Mouse (Mus musculus): ENCODE results near the gene Tln1.
A peak's percentile ranks its signal among the peaks of the same experiment; 100 is the strongest.
"Not testable (repeated sequence)": the region's sequence is repeated elsewhere in the genome, so short reads cannot be mapped to it uniquely, and the experiment has no call there.

The Tln1 gene

DNA sequence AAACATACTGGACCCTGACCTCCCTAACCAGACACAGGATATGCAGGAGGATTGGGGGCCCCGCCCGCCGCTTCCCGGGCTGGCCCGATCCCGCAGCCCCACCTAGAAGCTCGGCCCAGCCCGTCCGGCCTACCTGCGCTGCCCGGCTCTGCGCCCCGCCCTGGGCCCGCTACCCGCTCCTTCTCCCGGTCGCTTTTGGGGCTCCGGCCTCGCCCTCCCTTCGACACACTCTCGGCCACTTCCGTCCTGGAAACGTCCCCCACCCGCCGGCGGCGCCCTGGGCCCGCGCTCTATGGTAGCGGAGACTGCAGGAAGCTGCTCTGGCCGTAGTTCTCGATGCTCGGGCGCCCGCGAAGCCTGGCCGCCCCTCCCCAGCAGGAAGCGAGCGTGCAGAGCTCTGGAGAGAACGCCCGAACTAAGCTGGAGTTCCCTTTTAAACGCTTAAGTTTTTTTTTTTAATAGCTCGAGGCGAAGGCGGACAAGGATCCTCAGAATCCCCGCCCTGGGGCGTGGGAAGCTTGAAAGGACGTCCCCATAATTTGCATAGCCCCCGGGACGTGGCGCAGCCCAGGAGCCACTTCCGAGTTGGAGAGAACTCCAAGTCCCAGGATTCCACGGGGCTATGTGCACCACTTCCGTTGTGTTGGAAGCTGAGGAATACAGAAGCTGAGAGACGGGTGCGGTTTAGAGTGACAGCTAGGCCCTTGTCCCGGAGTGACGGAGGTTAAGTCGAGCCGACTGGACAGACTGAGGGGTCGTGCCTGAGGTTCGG lies at the start of gene Tln1, which contains the start of gene Creb3:
Gene Tln1 (minus strand): TSS at position 695 of the 772 bp plus-strand sequence.
Gene Creb3 (plus strand): TSS at position 336 of the 772 bp plus-strand sequence.
- DNase-seq (ENCODE audit: low spot score in 2 of 2) = peak; percentile 92 to 94

DNA sequence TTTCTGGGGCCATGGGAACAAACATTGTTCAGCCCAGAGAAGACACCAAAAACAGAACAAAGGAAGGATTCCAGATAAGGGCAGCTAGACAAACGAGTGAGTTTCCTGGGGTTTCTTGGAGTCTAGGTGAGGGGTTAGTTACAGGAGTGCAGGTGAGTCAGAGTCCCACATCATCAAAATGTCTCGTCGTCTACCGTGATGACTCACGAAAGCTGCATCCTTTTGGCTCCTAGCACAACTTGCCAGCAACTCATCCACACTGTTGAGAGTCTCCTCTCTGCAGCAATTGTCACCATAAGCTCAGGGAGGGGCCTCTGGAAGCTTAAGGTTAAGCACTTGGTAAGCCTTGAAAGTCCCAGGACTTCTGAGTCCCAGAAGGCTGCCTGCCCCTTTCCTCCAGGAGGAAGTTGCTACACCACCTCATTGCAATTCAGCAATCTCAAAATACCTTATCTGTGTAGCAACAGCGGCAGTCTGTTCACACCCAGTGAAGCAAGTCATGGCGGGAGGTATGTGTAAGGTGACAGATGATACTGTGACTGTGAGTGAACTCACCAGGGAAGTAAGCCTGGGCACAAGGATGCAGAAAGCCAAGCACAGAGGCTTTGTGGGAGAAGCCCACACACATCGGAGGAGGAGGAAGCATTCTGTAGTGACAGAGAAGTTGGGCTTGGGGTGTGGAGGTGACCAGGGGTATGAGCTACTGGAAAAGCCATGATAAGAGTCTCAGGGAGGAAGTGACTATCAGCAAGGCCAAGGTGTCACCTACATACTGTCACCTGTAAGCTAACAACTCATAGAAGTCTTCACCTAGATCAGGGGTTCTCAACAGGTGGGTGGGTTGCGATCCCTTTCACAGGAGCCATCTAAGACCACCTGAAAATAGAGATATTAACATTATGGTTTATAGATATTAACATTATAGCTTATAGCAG lies 42.5 kb upstream of the Tln1 start:
- no peak for DNase-seq (ENCODE audit: low spot score in 2 of 2)

DNA sequence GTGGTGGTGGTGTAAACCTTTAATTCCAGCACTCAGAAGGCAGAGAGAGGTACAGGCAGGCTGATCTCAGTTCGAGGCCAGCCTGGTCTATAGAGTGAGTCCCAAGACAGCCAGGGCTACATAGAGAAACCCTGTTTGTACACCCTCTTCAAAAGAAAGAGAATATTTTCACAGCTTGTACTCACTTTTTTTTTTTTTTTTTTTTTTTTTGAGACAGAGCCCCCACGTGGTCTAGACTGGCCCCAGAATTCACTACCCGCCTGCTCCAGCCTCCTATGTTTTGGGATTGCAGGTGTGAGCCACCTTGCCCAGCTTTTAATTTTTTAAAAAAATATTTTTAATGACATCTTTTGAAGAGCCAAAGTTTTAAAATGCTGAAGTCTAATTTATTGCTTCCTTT lies 41.6 kb upstream of the Tln1 start:
- no peak for DNase-seq (ENCODE audit: low spot score in 2 of 2)

DNA sequence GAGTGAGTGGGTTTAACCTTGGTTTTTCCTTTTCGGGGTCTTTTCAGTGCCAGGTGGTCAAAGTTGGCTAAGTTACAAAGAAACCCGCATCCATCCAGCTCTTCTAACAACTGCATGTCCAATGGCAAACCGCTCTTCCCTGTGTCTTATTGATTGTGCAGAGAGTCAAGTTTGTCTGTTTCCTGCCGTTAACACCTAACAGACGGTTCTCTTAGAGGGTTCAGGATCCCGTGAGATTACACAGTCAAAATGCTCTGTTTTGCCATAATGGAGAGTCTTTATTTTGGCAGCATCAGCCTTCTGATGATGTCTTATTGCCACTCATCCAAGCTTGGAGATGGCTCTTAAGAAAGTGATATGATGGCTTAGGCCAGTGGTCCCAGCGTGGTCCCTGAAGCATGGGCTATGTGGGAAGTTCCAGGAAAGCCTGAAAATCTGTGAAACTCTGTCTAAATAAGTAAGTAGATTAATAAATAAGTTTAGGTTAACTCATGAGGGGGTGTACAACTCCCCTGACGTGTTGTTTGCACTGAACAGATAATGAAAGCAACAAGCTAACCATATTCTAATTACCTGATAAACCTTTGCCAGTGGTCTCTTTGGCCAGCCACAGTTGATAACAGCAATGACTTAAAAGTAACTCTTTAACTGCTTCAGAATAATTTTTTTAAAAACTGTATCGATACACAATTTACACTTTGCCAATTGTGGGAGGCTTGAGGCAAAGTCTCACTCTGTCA lies 37.9 kb upstream of the Tln1 start:
- no peak for DNase-seq (ENCODE audit: low spot score in 2 of 2)

GRCm38 (mm10) chr4:43598650-43599380 lies 36.3 kb upstream of the Tln1 start:
- DNase-seq (ENCODE audit: low spot score in 2 of 2) = no peak

GRCm38 (mm10) chr4:43598200-43598599 lies 35.7 kb upstream of the Tln1 start:
- DNase-seq (ENCODE audit: low spot score in 2 of 2) = no peak

- not testable (repeated sequence) for DNase-seq (ENCODE audit: low spot score in 2 of 2)
Measured at GRCm38 (mm10) chr4:43596597-43596996, 34.1 kb upstream of the Tln1 start.

DNA sequence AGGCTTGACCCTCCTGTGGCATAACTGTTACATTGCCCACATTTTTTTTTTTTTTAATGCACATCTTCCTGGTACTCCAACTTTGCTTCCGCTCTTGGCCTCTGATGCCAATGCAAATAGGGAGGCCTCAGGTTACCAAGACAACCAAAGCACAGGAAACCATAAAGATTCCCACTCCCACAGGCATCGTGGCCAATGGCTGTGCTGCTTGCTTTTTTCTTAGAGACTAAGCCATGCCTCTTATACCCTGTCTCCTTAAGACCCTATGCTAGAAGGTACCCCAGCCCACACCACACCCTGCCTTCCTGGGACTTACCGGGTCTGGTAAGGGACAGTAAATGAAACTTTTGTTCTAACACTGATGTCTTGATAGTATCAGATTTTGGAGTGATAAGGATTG lies 31.0 kb upstream of the Tln1 start:
- DNase-seq (ENCODE audit: low spot score in 2 of 2) = no peak

GRCm38 (mm10) chr4:43591961-43592360 lies 29.5 kb upstream of the Tln1 start:
- DNase-seq (ENCODE audit: low spot score in 2 of 2) = no peak

- no peak for DNase-seq (ENCODE audit: low spot score in 2 of 2)
Measured at GRCm38 (mm10) chr4:43591543-43591942, 29.1 kb upstream of the Tln1 start.

- no peak for DNase-seq (ENCODE audit: low spot score in 2 of 2)
Measured at GRCm38 (mm10) chr4:43587681-43588080, 25.2 kb upstream of the Tln1 start.

GRCm38 (mm10) chr4:43586411-43586810 lies 23.9 kb upstream of the Tln1 start:
- no peak for DNase-seq (ENCODE audit: low spot score in 2 of 2)

- DNase-seq (ENCODE audit: low spot score in 2 of 2) = no peak
Measured at GRCm38 (mm10) chr4:43585682-43586081, 23.2 kb upstream of the Tln1 start.

DNA sequence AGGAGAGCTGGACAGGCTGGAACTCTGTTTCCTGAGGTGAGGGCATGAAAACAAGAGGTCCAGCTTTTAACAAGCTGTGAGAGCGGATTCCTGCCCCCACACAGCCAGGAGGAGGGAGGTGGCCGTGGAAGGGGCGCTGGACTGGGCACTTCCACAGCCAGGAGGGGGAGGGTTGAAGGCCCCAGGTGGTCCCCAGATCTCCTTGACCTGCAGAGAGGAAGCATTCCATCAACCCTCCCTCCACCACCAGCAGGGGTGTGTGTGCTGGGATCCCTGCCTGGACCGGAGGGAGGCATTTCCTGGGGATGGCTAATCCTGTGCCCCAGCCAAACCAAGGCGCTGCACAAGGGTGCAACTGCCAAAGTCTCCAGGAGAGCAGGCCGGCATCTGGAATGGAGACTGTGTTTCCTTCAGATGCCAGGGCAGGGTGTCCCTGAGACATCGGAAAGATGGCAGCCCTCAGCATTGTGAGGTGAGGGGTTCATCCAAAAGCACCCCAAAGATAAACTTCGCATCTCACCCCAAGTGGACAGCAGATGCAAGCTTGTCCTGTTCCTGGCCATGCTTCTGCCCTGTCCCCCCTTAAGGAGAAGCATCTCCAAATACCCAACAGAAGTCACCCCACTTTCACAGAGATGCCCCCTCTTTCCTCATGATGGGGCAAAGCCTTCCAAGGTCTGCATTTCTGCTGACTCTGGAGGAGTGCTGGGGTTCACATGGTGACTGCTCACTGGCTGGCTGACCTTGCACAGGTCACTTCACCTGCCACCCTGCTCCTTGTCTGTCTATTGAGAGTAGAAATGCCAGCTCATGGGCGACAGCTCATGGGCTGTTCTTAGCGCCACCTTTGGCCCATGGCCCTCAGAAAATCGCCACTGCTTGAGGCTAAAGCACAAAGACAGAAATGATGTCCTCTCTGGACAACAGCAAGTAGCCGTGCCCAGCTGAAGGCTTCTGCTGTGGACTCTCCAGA lies 22.2 kb upstream of the Tln1 start, which contains the start of gene Msmp:
Gene Msmp (minus strand): TSS at position 51 of the 973 bp plus-strand sequence.
- no peak for DNase-seq (ENCODE audit: low spot score in 2 of 2)

GRCm38 (mm10) chr4:43583421-43583820 lies 20.9 kb upstream of the Tln1 start:
- DNase-seq (ENCODE audit: low spot score in 2 of 2) = no peak

GRCm38 (mm10) chr4:43582241-43582640 lies 19.8 kb upstream of the Tln1 start:
- DNase-seq (ENCODE audit: low spot score in 2 of 2) = no peak

- DNase-seq (ENCODE audit: low spot score in 2 of 2) = no peak
Measured at GRCm38 (mm10) chr4:43581381-43581780, 18.9 kb upstream of the Tln1 start.

DNA sequence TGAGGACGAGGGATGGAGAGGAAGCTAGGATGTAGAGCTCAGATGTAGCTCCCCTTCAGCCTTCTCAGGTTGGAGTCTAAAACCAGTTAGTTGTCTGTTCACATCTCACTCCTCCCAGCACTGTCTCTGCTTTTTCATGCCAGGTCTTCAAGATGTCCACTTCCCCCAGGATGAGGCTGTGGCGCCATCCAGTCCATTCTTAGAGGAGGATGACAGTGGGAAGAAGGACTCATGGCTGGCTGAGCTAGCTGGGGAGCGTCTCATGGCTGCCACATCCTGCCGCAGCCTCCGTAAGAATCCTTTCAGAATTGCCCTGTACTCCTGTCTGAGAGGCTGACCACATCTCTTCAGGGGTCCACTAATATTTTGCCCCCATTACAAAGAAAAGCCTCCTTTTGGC lies 18.2 kb upstream of the Tln1 start:
- DNase-seq (ENCODE audit: low spot score in 2 of 2) = no peak

GRCm38 (mm10) chr4:43579731-43580130 lies 17.2 kb upstream of the Tln1 start:
- no peak for DNase-seq (ENCODE audit: low spot score in 2 of 2)

DNA sequence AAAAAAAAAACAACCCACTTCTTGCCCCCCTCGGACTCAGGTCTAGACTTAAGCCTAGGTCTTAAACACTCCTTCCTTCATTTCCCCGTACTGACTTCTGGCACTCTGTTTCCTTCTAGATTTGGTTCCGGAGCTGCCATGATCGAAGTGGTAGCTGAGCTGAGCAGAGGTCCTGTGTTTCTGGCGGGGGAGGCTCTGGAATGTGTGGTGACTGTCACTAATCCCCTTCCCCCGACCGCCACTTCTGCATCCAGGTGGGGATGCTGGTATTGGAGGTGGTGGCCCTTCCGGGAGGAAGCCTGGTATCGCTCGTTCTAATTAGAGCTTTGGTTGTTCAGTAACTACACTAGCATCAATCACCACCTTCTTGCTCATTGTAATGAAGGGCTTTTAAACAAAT lies 16.8 kb upstream of the Tln1 start:
- DNase-seq (ENCODE audit: low spot score in 2 of 2) = no peak
